Mouse (Mus musculus) urinary bladder, postnatal 14 days (tissue): Measurements from ENCODE around the gene Espn.
A peak's percentile ranks its signal among the peaks of the same experiment; 100 is the strongest.

ENCODE experiments used
- DNase-seq: peaks from one replicate; pipeline ENCODE4 v3.0.0; 2021; ENCODE audit warnings: low spot score

Gene Espn

GRCm38 (mm10) chr4:152146033-152146827 lies 5.9 kb downstream of the Espn start:
- no peak for DNase-seq

GRCm38 (mm10) chr4:152145473-152145872 lies 6.7 kb downstream of the Espn start:
- no peak for DNase-seq

- DNase-seq, result no peak
Measured at GRCm38 (mm10) chr4:152143632-152144031, 8.5 kb downstream of the Espn start.

GRCm38 (mm10) chr4:152141521-152142135 lies 10.5 kb downstream of the Espn start:
- no peak for DNase-seq

GRCm38 (mm10) chr4:152140441-152140840 lies 11.7 kb downstream of the Espn start:
- peak; percentile 61 for DNase-seq

- DNase-seq, result peak; percentile 90
Measured at GRCm38 (mm10) chr4:152138497-152139260, 13.5 kb downstream of the Espn start.

- no peak for DNase-seq
Measured at GRCm38 (mm10) chr4:152136876-152137250, 15.3 kb downstream of the Espn start.

- DNase-seq, result no peak
Measured at GRCm38 (mm10) chr4:152136112-152136875, 15.9 kb downstream of the Espn start.

GRCm38 (mm10) chr4:152135363-152135762 lies 16.8 kb downstream of the Espn start:
- DNase-seq, result no peak

GRCm38 (mm10) chr4:152134507-152134906 lies 17.7 kb downstream of the Espn start:
- DNase-seq, result peak; percentile 62

GRCm38 (mm10) chr4:152133213-152133612 lies 19.0 kb downstream of the Espn start:
- no peak for DNase-seq

- DNase-seq, result no peak
Measured at GRCm38 (mm10) chr4:152132772-152133169, 19.4 kb downstream of the Espn start.

GRCm38 (mm10) chr4:152131809-152132771 lies 20.1 kb downstream of the Espn start:
- no peak for DNase-seq

GRCm38 (mm10) chr4:152130771-152131653 lies 21.2 kb downstream of the Espn start:
- DNase-seq, result peak; percentile 62

- no peak for DNase-seq
Measured at GRCm38 (mm10) chr4:152129395-152129930, 22.7 kb downstream of the Espn start.

GRCm38 (mm10) chr4:152128784-152129183 lies 23.4 kb downstream of the Espn start:
- DNase-seq, result no peak

- no peak for DNase-seq
Measured at GRCm38 (mm10) chr4:152127884-152128283, 24.3 kb downstream of the Espn start.

- DNase-seq, result no peak
Measured at GRCm38 (mm10) chr4:152126026-152126920, 25.9 kb downstream of the Espn start.
